Mouse (Mus musculus): ENCODE results near the gene Acox3. TPM values are rescaled to one million over a fixed set of nuclear protein-coding genes. Genes with fewer than 3 reads are reported as not detected.

Acox3 gene
- 100 to 1,000 TPM; 154 to 163 TPM for total RNA-seq (2023)

GRCm38 (mm10) chr5:35582445-35583220 lies at the start of gene Acox3:
Acox3 (plus strand) TSS chr5:35583040.

DNA sequence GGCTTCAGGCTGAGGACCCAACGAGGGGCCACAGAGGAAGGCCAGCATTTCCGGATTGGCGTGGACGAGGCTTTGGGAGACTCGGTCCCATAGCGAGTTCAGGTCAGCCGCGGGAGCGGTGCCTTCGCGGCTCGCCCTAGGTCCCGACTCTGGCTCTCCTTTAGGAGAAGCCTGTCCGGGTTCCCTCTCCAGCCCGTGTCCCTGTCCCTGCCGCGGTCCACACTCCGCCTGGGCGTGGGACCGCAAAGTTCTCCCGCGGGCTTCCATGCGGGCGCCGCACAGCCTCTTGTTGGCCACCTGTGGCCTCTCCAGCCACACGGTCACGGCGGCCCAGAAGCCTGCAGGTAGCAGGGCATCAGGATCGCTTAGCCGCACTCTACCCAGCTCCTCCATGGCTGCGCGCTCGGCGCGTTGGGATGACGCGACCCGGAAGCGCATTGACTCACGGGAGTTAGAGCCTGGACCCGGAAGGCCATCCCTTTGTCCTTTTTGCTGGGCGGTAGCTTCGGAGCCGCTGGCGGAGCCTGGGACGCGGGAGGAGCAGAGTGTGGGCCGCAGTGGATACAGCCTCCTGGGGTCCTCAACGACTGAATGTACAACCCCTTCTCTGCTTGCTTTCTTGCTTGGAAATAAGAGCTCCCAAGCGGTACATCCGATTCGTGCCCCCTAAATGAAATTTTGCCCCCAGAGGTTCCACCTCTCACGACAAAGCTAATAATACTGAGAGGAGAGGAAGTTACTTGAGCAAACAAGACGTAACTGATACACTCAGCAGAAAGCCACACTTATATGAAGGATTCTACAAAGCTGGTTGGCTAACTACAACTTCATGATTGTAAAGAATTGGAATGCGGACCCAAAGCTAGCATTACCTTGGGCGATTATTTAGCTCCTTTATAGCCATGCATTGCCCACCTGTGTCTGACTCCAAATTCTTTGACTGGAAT lies 7.9 kb upstream of the Acox3 start, which contains the start of gene Trmt44:
Gene Trmt44, minus strand, starts transcription at position 418 of the 947 bp plus-strand sequence.

Other genes starting within 250 kb of the Acox3 start
- gene Hmx1, start 193.9 kb upstream of the Acox3 start, total RNA-seq (2023), result not detected
- gene Cpz, start 57.3 kb upstream of the Acox3 start, total RNA-seq (2023), result not detected
- gene Trmt44, start 8.0 kb upstream of the Acox3 start, total RNA-seq (2023), result 10 to 100 TPM; 12.2 to 15.6 TPM
- not detected for gene Htra3, start 96.7 kb downstream of the Acox3 start, total RNA-seq (2023)
- gene Sh3tc1, start 156.9 kb downstream of the Acox3 start, total RNA-seq (2023), result 10 to 100 TPM; 26.3 to 26.5 TPM
- gene Ablim2, start 174.8 kb downstream of the Acox3 start, total RNA-seq (2023), result under 1 TPM; 0.20 to 0.21 TPM